In the genomic region with DNA sequence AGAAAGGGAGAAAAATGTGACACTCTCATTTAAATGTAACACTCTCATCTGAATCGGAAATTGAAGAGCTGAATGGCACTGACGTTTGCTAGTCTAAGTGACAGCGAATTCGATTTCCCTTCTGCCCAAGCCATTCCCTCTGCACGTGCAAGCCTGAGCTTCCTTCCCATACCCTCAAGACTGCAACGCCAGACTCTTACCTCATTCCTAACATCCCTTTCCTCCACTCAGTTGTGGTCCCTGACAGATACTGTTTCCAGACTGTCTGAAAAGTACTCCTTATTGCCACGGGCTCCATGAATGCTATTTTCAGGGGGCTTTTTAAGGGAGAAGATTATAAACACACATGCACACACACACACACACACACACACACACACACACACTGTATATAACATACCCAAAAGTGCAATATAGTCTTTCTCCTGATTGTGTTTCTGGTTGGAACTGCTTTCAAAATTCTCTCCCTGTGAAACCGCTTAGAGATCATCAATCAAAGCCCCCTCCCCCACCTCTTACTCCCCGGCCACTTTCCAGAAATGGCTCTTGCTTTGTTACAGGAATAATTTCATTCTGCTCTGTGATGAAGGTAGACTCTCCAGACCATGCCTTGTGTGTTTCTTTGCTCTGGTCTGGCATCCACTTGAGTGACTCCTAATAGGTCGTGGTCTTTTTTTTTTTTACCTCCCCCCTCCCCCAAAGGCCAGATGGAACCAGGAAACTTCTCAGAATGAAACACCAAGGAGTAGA, we compare ENCODE assay signal across 8 mouse cellular contexts. TPM values are rescaled to one million over a fixed set of nuclear protein-coding genes. Genes with fewer than 3 reads are reported as not detected.
DNase-seq lines count a peak whose midpoint lies in the region; ATAC-seq and TF ChIP-seq lines count a peak whose summit lies in the region.
"Had no signal": no experiment of that assay in that cellular context is flagged by ENCODE, and none has a peak within 500 bp of the region (broad histone marks: within the 10 kb centered on the region; RNA-seq: fewer than 3 reads in every experiment).

No protein-coding gene starts in this region.

- TF ChIP-seq CTCF in cortical plate, adult 2 months (IDR thresholded peaks at IDR 0.05; ENCODE audit: extremely low read depth, insufficient read depth, low read length) = no peak

- peak overlapping the region; percentile 35; the same call in 1 of the 2 replicates for H3K4me3 ChIP-seq in cortical plate, adult 2 months (ENCODE audit: insufficient read depth, low read length)
- H3K4me3 ChIP-seq in hindbrain, embryonic 15.5 days = peak overlapping the region; percentile 69

- peak; percentile 39; the same call in 1 of the 2 replicates for ATAC-seq in hindbrain, embryonic 15.5 days (ENCODE audit: low FRiP score, low read depth)
- peak; percentile 15; the same call in 1 of the 2 replicates for ATAC-seq in megakaryocyte, adult 5-6 weeks (ENCODE audit: poor library complexity, severe bottlenecking)
- no peak for ATAC-seq in cerebellum, adult (ENCODE audit: insufficient number of reproducible peaks, low FRiP score, low TSS enrichment)

- H3K27ac ChIP-seq in cortical plate, adult 2 months (ENCODE audit: insufficient read depth, low read length) = no peak overlapping the region
- H3K27ac ChIP-seq in hindbrain, embryonic 15.5 days (replicated peaks) = peak overlapping the region; percentile 78

- peak overlapping the region; percentile 83 for H3K4me2 ChIP-seq in hindbrain, embryonic 15.5 days

- no peak for TF ChIP-seq POLR2A in cortical plate, adult 2 months (IDR thresholded peaks at IDR 0.05; ENCODE audit: extremely low read depth, insufficient read depth, low read length)

- H3K9me3 ChIP-seq in hindbrain, embryonic 15.5 days = no peaks in the 10 kb centered on the region

- 7% methylated on average over 10 of the region's 10 CpGs for WGBS in hindbrain, embryonic 15.5 days

- H3K36me3 ChIP-seq in hindbrain, embryonic 15.5 days = no peaks in the 10 kb centered on the region

- no peaks in the 10 kb centered on the region for H3K27me3 ChIP-seq in hindbrain, embryonic 15.5 days

- H3K4me1 ChIP-seq in cortical plate, adult 2 months (ENCODE audit: control insufficient read depth, insufficient read depth, low read length) = no peaks in the 10 kb centered on the region
- H3K4me1 ChIP-seq in hindbrain, embryonic 15.5 days (replicated peaks) = peaks cover 26% of the 10 kb centered on the region

- DNase-seq in NIH3T3 (ENCODE audit: low read depth) = peak; percentile 47
- DNase-seq in layer of hippocampus, postnatal 14 days (ENCODE audit: low spot score in 2 of 2) = no peak
- DNase-seq in testis, postnatal 10 days (ENCODE audit: low spot score) = no peak

- peak overlapping the region; percentile 60 for H3K9ac ChIP-seq in hindbrain, embryonic 15.5 days

RNA-seq across cellular contexts. Expression of a gene that starts 0.8 kb away (rescaled TPM):
- polyA plus RNA-seq in cortical plate, adult 2 months (2012; rRNA removed) = 0.19 and 0.38 TPM in 2 replicates
- 8.1 and 9.1 TPM in 2 replicates for polyA plus RNA-seq in hindbrain, embryonic 15.5 days (2015; fragmentation: Nextera tagmentation; extraction: Ambion mirVana)
- 0.54 and 0.84 TPM in 2 replicates for total RNA-seq in megakaryocyte, adult 5-6 weeks (2015)
- total RNA-seq in megakaryocyte, adult 5-6 weeks (2017) = 0.29 and 0.37 TPM in 2 replicates
- total RNA-seq in layer of hippocampus, postnatal 14 days (2021) = under 1 TPM; 0.45 to 0.99 TPM
- polyA plus RNA-seq: erythroblast, embryonic 14.5 days had no signal
